Mouse (Mus musculus) limb, embryonic 10.5 days (tissue): ENCODE results near the gene Selenop. TPM values are rescaled to one million over a fixed set of nuclear protein-coding genes. Genes with fewer than 3 reads are reported as not detected.

Experiments
- DNase-seq: peaks from one replicate; pipeline ENCODE4 v3.0.0-alpha.2; 2017; ENCODE audit warnings: low spot score
- H3K27ac ChIP-seq: fragments of 300-500 bp; sonication (generic); 2 replicates; pipeline ENCODE4 v1.5.1; 2016; ENCODE audit warnings: mild to moderate bottlenecking
- H3K27me3 ChIP-seq: fragments of 300-500 bp; sonication (generic); 2 replicates; pipeline ENCODE4 v1.6.1; 2016; ENCODE audit warnings: low read depth, mild to moderate bottlenecking; ENCODE audit not compliant: poor library complexity, severe bottlenecking
- H3K36me3 ChIP-seq: fragments of 300-500 bp; sonication (generic); 2 replicates; pipeline ENCODE4 v1.6.1; 2016; ENCODE audit warnings: mild to moderate bottlenecking, moderate library complexity
- H3K4me1 ChIP-seq: fragments of 300-500 bp; sonication (generic); 2 replicates; pipeline ENCODE4 v1.6.1; 2016
- H3K4me3 ChIP-seq: fragments of 300-500 bp; sonication (generic); 2 replicates; pipeline ENCODE4 v1.5.1; 2016; ENCODE audit warnings: mild to moderate bottlenecking, moderate library complexity
- H3K9me3 ChIP-seq: fragments of 300-500 bp; sonication (generic); replicated peaks from 2 replicates; pipeline ENCODE4 v1.6.1; 2016; ENCODE audit warnings: mild to moderate bottlenecking
- polyA plus RNA-seq: library from polyadenylated mRNA; unstranded; fragments of >200 nt; fragmentation: Nextera tagmentation; extraction: Ambion mirVana; gene quantifications from 2 replicates; pipeline ENCODE4 v1.2.1, GENCODE M21; 2016

The Selenop gene
- polyA plus RNA-seq, 1 experiment from 2014 or later = 32.4 TPM

DNA sequence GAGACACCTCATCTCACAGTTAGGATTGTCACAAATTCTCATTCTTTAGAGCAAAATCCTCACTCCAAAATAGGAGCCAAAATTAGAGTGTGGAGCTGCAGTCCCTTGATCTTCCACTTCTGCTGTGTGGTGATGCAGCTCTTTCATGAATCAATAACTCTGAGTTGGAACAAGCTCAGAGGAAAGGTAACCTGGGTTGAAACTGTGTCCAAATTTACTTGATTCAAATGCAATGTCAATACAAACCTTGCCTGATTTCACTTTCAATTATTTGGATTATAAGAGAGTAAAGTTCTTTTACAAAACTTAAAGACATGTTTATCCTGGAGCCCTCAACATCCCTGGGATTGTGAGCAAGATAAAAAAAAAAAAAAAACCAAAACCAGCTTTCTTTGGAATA, 54.7 kb downstream of the Selenop start:
- no peak for DNase-seq
- Histone ChIP-seq H3K4me1 (no peaks in the 10 kb centered on the region), H3K9me3 (no peaks in the 10 kb centered on the region), H3K4me3 (no peak overlapping the region), H3K27ac (no peak overlapping the region), H3K27me3 (no peaks in the 10 kb centered on the region), H3K36me3 (peaks cover 6% of the 10 kb centered on the region)

Other genes with a start within 250 kb of the Selenop start
- not detected in 2 replicates for gene Ccdc152, start 35.0 kb downstream of the Selenop start, polyA plus RNA-seq